Mouse (Mus musculus) kidney, postnatal 0 days (tissue): ENCODE results near the gene Pias1. TPM values are rescaled to one million over a fixed set of nuclear protein-coding genes. Genes with fewer than 3 reads are reported as not detected.

Experiments
- ATAC-seq: fragments of 200-750 bp; cut with Nextera tagmentation; replicated peaks from 2 replicates; pipeline ENCODE4 v1.8.0; 2017; ENCODE audit warnings: low read depth, moderate number of reproducible peaks, moderate TSS enrichment, moderate library complexity; ENCODE audit not compliant: low FRiP score
- DNase-seq: peaks from one replicate; pipeline ENCODE4 v3.0.0-alpha.2; 2016; ENCODE audit warnings: low spot score
- H3K27ac ChIP-seq: fragments of 300-500 bp; sonication (generic); 2 replicates; pipeline ENCODE4 v1.5.1; 2014; ENCODE audit warnings: mild to moderate bottlenecking
- H3K27me3 ChIP-seq: fragments of 300-500 bp; sonication (generic); 2 replicates; pipeline ENCODE4 v1.6.1; 2014; ENCODE audit warnings: low read length, mixed read lengths; ENCODE audit not compliant: insufficient read depth
- H3K36me3 ChIP-seq: fragments of 300-500 bp; sonication (generic); 2 replicates; pipeline ENCODE4 v1.6.1; 2014; ENCODE audit warnings: low read length, mixed read lengths; ENCODE audit not compliant: insufficient read depth
- H3K4me1 ChIP-seq: fragments of 300-500 bp; sonication (generic); replicated peaks from 2 replicates; pipeline ENCODE4 v1.6.1; 2014; ENCODE audit warnings: antibody characterized with exemption, low read length, mixed read lengths; ENCODE audit not compliant: insufficient read depth
- H3K4me2 ChIP-seq: fragments of 300-500 bp; sonication (generic); 2 replicates; pipeline ENCODE4 v1.6.1; 2014; ENCODE audit warnings: mild to moderate bottlenecking, low read length, moderate library complexity, mixed read lengths
- H3K4me3 ChIP-seq: fragments of 300-500 bp; sonication (generic); replicated peaks from 2 replicates; pipeline ENCODE4 v1.5.1; 2014; ENCODE audit warnings: low read depth, low read length
- H3K9ac ChIP-seq: fragments of 300-500 bp; sonication (generic); 2 replicates; pipeline ENCODE4 v1.6.1; 2014; ENCODE audit warnings: low read depth, low read length
- H3K9me3 ChIP-seq: fragments of 300-500 bp; sonication (generic); replicated peaks from 2 replicates; pipeline ENCODE4 v1.6.1; 2016; ENCODE audit warnings: low read length, inconsistent platforms, mixed read lengths
- CTCF ChIP-seq: IDR thresholded peaks from 2 replicates; pipeline ENCODE4 v1.5.1; 2016; ENCODE audit warnings: antibody characterized with exemption, low read depth, mild to moderate bottlenecking, moderate library complexity
- WGBS: fragments of 180-500 bp; shearing (Covaris S2); extraction: QIAGEN DNeasy Blood & Tissue Kit; methylation state at CpG from one replicate; pipeline ENCODE4 v1.1.7; 2014; 5-methylcytosine and 5-hydroxymethylcytosine counted together
- polyA plus RNA-seq: library from polyadenylated mRNA; unstranded; fragments of >200 nt; fragmentation: Nextera tagmentation; extraction: Ambion mirVana; gene quantifications from 2 replicates; pipeline ENCODE4 v1.2.1, GENCODE M21; 2015

The Pias1 gene
- polyA plus RNA-seq, 1 experiment from 2014 or later, result 48.6 TPM

GRCm38 (mm10) chr9:62905039-62905438, 82.7 kb downstream of the Pias1 start:
- H3K4me1 ChIP-seq, result no peaks in the 10 kb centered on the region
- H3K4me3 ChIP-seq, result no peak overlapping the region
- WGBS, result 89% methylated on average over 8 of the region's 8 CpGs
- TF ChIP-seq CTCF, result no peak
- H3K4me2 ChIP-seq, result no peak overlapping the region
- H3K9ac ChIP-seq, result no peak overlapping the region
- H3K9me3 ChIP-seq, result no peaks in the 10 kb centered on the region
- no peak overlapping the region for H3K27ac ChIP-seq
- no peaks in the 10 kb centered on the region for H3K27me3 ChIP-seq
- H3K36me3 ChIP-seq, result peaks cover 10% of the 10 kb centered on the region; the same call in 1 of the 2 replicates
- no peak for DNase-seq
- ATAC-seq, result no peak

DNA sequence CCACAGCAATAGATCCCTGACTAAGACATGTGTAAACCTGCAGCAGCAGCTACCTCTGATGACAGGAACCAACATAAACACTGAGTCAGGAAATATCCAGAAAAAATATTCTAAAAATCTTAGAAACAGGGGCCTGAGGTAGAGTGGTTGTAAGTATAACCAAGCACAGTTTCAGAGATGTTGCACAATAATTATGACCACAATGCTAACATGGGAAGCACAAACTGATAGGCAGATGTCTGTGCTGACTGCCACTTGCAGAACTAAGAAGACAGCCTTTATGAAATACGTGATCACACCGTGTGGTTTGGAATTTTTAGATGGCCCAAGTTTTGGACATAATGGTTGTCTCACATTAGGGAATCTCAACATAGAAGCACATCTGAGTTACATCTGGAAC, 83.9 kb downstream of the Pias1 start:
- ATAC-seq (no peak), DNase-seq (no peak)
- H3K9me3 ChIP-seq, result no peaks in the 10 kb centered on the region
- H3K4me3 ChIP-seq, result no peak overlapping the region
- H3K9ac ChIP-seq, result no peak overlapping the region
- H3K36me3 ChIP-seq, result peaks cover 5% of the 10 kb centered on the region; the same call in 1 of the 2 replicates
- WGBS, result 91% methylated on average over 2 of the region's 2 CpGs
- H3K27ac ChIP-seq, result no peak overlapping the region
- H3K4me1 ChIP-seq, result no peaks in the 10 kb centered on the region
- no peaks in the 10 kb centered on the region for H3K27me3 ChIP-seq
- TF ChIP-seq CTCF, result no peak
- H3K4me2 ChIP-seq, result no peak overlapping the region

DNA sequence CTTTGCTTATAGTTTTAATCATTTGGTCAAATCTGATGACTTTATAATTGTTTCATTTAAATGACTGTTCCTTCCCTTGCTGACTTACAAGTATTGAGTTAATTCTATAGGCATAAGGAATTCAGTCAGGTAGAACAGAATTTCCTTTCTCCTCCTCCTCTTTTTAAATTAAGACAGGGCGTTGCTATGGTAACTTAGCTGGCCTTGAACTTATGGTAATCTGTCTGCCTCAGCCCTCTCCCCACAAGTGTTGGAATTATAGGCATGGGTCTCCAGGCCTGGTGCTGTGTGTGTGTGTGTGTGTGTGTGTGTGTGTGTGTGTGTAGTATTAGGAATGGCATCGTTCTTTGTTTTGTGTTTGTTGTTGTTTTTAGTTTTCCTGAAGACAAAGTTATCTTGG, 86.0 kb downstream of the Pias1 start:
- H3K9me3 ChIP-seq, result no peaks in the 10 kb centered on the region
- no peak overlapping the region for H3K9ac ChIP-seq
- H3K36me3 ChIP-seq, result peaks cover 3% of the 10 kb centered on the region; the same call in 1 of the 2 replicates
- H3K4me2 ChIP-seq, result no peak overlapping the region
- WGBS, result 64% methylated on average over 2 of the region's 2 CpGs
- TF ChIP-seq CTCF, result no peak
- H3K27me3 ChIP-seq, result no peaks in the 10 kb centered on the region
- no peak for DNase-seq
- no peaks in the 10 kb centered on the region for H3K4me1 ChIP-seq
- H3K4me3 ChIP-seq, result no peak overlapping the region
- no peak for ATAC-seq
- no peak overlapping the region for H3K27ac ChIP-seq

DNA sequence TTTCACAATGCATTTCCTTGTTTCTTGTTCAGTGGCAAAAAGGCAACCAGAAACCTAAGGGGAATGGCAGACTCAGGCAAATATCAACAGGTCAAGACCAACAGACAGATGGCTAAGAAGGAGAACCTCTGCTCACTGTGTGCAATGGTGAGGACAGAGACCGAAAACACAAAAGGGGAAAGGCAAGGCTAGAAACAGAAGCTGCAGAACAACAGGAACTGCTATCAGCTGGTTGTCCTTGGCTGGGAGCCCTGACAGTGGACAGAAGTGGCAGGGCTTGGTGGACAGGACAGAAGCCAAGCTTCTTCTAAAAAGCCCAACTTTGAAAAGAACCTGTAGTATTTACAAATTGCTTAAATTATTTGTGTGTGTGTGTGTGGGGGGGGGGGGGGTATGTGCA, 93.2 kb downstream of the Pias1 start:
- Histone ChIP-seq H3K4me3 (no peak overlapping the region), H3K9me3 (no peaks in the 10 kb centered on the region), H3K36me3 (peaks cover 21% of the 10 kb centered on the region), H3K4me2 (no peak overlapping the region), H3K27me3 (no peaks in the 10 kb centered on the region), H3K9ac (no peak overlapping the region), H3K4me1 (no peaks in the 10 kb centered on the region), H3K27ac (no peak overlapping the region)
- no peak for TF ChIP-seq CTCF
- no peak for DNase-seq
- WGBS, result 86% methylated on average over 1 of the region's 1 CpGs
- no peak for ATAC-seq

- 0 out of 2 replicates have a peak, but pooled peaks have one; percentile 7 for ATAC-seq
- H3K27ac ChIP-seq, result no peak overlapping the region
- H3K4me2 ChIP-seq, result no peak overlapping the region
Measured at GRCm38 (mm10) chr9:62881871-62882270, 105.9 kb downstream of the Pias1 start.

GRCm38 (mm10) chr9:62877825-62878224, 109.9 kb downstream of the Pias1 start:
- H3K27me3 ChIP-seq, result no peaks in the 10 kb centered on the region
- H3K4me3 ChIP-seq, result no peak overlapping the region
- H3K27ac ChIP-seq, result no peak overlapping the region
- H3K9ac ChIP-seq, result no peak overlapping the region
- WGBS, result 83% methylated on average over 2 of the region's 2 CpGs
- DNase-seq, result no peak
- no peaks in the 10 kb centered on the region for H3K4me1 ChIP-seq
- 0 out of 2 replicates have a peak, but pooled peaks have one; percentile 46 for ATAC-seq
- H3K9me3 ChIP-seq, result no peaks in the 10 kb centered on the region
- peaks cover 14% of the 10 kb centered on the region; the same call in 1 of the 2 replicates for H3K36me3 ChIP-seq
- no peak for TF ChIP-seq CTCF
- no peak overlapping the region for H3K4me2 ChIP-seq

More at GRCm38 (mm10) chr9:62881871-62882270, 105.9 kb downstream of the Pias1 start:
- TF ChIP-seq CTCF, result 0 out of 2 replicates have a peak, but pooled peaks have one; percentile 6
- Histone ChIP-seq H3K9ac (no peak overlapping the region), H3K36me3 (peaks cover 34% of the 10 kb centered on the region), H3K9me3 (no peaks in the 10 kb centered on the region), H3K4me3 (no peak overlapping the region), H3K4me1 (no peaks in the 10 kb centered on the region), H3K27me3 (no peaks in the 10 kb centered on the region)
- WGBS, result 50% methylated on average over 12 of the region's 12 CpGs
- peak; percentile 63 for DNase-seq
